Mouse (Mus musculus) MEL (cell line): ENCODE results near the gene Olfr1442. TPM values are rescaled to one million over a fixed set of nuclear protein-coding genes. Genes with fewer than 3 reads are reported as not detected.
"Not testable (repeated sequence)": the region's sequence is repeated elsewhere in the genome, so short reads cannot be mapped to it uniquely, and the experiment has no call there.

Source experiments
- DNase-seq: peaks from one replicate; pipeline ENCODE4 v3.0.0; 2011; ENCODE audit warnings: low read depth, low spot score
- H3K27ac ChIP-seq: 2 replicates; pipeline ENCODE4 v1.5.1; 2012; ENCODE audit warnings: low read depth, mild to moderate bottlenecking, control low read depth, low read length, moderate library complexity; ENCODE audit not compliant: control insufficient read depth
- H3K27me3 ChIP-seq, 2 experiments: fragments of 150-350 bp in 1 of 2; sonication (generic) in 1 of 2; 2 replicates each; pipeline ENCODE4 v1.6.1; 2012; ENCODE audit warnings: low read length in 2 of 2, mild to moderate bottlenecking in 2 of 2, improper control_type of control experiment in 1 of 2, moderate library complexity in 1 of 2; ENCODE audit not compliant: insufficient read depth in 2 of 2, control insufficient read depth in 1 of 2
- H3K36me3 ChIP-seq, 2 experiments: 2 replicates each; pipeline ENCODE4 v1.6.1; 2012 to 2014; ENCODE audit warnings: low read length in 2 of 2, improper control_type of control experiment in 1 of 2, inconsistent platforms in 1 of 2, mild to moderate bottlenecking in 1 of 2; ENCODE audit not compliant: insufficient read depth in 2 of 2, control insufficient read depth in 1 of 2
- H3K4me1 ChIP-seq, 2 experiments: fragments of 150-350 bp in 1 of 2; sonication (generic) in 1 of 2; 2 replicates each; pipeline ENCODE4 v1.6.1; 2012; ENCODE audit warnings: low read length in 2 of 2, improper control_type of control experiment in 1 of 2, mild to moderate bottlenecking in 1 of 2; ENCODE audit not compliant: insufficient read depth in 2 of 2, control insufficient read depth in 1 of 2
- H3K4me3 ChIP-seq, 2 experiments: fragments of 150-350 bp in 1 of 2; sonication (generic) in 1 of 2; 2 replicates each; pipeline ENCODE4 v1.5.1; 2012; ENCODE audit warnings: low read depth in 2 of 2, low read length in 2 of 2, mild to moderate bottlenecking in 2 of 2, moderate library complexity in 2 of 2, control low read depth in 1 of 2, improper control_type of control experiment in 1 of 2; ENCODE audit not compliant: control insufficient read depth in 1 of 2, insufficient read depth in 1 of 2
- H3K79me2 ChIP-seq: 2 replicates; pipeline ENCODE4 v1.6.1; 2012; ENCODE audit warnings: mild to moderate bottlenecking, low read length, moderate library complexity; ENCODE audit not compliant: control insufficient read depth, poor library complexity, insufficient read depth
- H3K9ac ChIP-seq: 2 replicates; pipeline ENCODE4 v1.6.1; 2012; ENCODE audit warnings: low read depth, mild to moderate bottlenecking, control low read depth, low read length, moderate library complexity; ENCODE audit not compliant: control insufficient read depth, poor library complexity, severe bottlenecking
- H3K9me3 ChIP-seq: fragments of 150-350 bp; sonication (generic); replicated peaks from 2 replicates; pipeline ENCODE4 v1.6.1; 2012; ENCODE audit warnings: mild to moderate bottlenecking, low read length, improper control_type of control experiment, moderate library complexity; ENCODE audit not compliant: insufficient read depth
- CHD2 ChIP-seq: IDR thresholded peaks from 2 replicates; pipeline ENCODE4 v1.6.1; 2011; ENCODE audit warnings: low read length, improper control_type of control experiment
- CTCF ChIP-seq, 3 experiments: IDR thresholded peaks in 2 of 3; conservative IDR thresholded peaks in 1 of 3; 2 replicates each; pipeline ENCODE4 v1.5.1; 2011 to 2012; ENCODE audit warnings: low read length in 3 of 3, low read depth in 2 of 3, mild to moderate bottlenecking in 2 of 3, improper control_type of control experiment in 1 of 3, inconsistent platforms in 1 of 3, mixed read lengths in 1 of 3, moderate library complexity in 1 of 3; ENCODE audit not compliant: control insufficient read depth in 1 of 3, insufficient read depth in 1 of 3, poor library complexity in 1 of 3, severe bottlenecking in 1 of 3
- ELF1 ChIP-seq: IDR thresholded peaks from 2 replicates; pipeline ENCODE4 v1.6.1; 2014; ENCODE audit warnings: low read depth, mild to moderate bottlenecking, inconsistent platforms, low read length, improper control_type of control experiment, moderate library complexity
- EP300 ChIP-seq, 2 experiments: IDR thresholded peaks; 2 replicates each; pipeline ENCODE4 v1.6.1; 2011; ENCODE audit warnings: improper control_type of control experiment in 2 of 2, low read length in 2 of 2, low read depth in 1 of 2, mild to moderate bottlenecking in 1 of 2
- ETS1 ChIP-seq: IDR thresholded peaks from 2 replicates; pipeline ENCODE4 v1.6.1; 2012; ENCODE audit warnings: low read depth, mild to moderate bottlenecking, inconsistent platforms, low read length, improper control_type of control experiment, moderate library complexity
- HCFC1 ChIP-seq: IDR thresholded peaks from 2 replicates; pipeline ENCODE4 v1.6.1; 2012; ENCODE audit warnings: low read depth, mild to moderate bottlenecking, inconsistent platforms, low read length, improper control_type of control experiment, moderate library complexity
- JUND ChIP-seq: IDR thresholded peaks from 2 replicates; pipeline ENCODE4 v1.6.1; 2011; ENCODE audit warnings: low read depth, mild to moderate bottlenecking, improper control_type of control experiment, low read length
- MAZ ChIP-seq: IDR thresholded peaks from 2 replicates; pipeline ENCODE4 v1.6.1; 2012; ENCODE audit warnings: low read depth, mild to moderate bottlenecking, inconsistent platforms, low read length, improper control_type of control experiment
- MEF2A ChIP-seq: IDR thresholded peaks from 2 replicates; pipeline ENCODE4 v1.6.1; 2014; ENCODE audit warnings: low read depth, mild to moderate bottlenecking, inconsistent platforms, low read length, improper control_type of control experiment; ENCODE audit not compliant: poor library complexity, insufficient replicate concordance, severe bottlenecking; ENCODE audit errors: extremely low read depth
- MYB ChIP-seq: IDR thresholded peaks from 2 replicates; pipeline ENCODE4 v1.6.1; 2011; ENCODE audit warnings: mild to moderate bottlenecking, low read depth, low read length, improper control_type of control experiment
- NELFE ChIP-seq: IDR thresholded peaks from 2 replicates; pipeline ENCODE4 v1.6.1; 2011; ENCODE audit warnings: low read depth, low read length, improper control_type of control experiment
- NRF1 ChIP-seq: IDR thresholded peaks from 2 replicates; pipeline ENCODE4 v1.6.1; 2014; ENCODE audit warnings: low read depth, mild to moderate bottlenecking, inconsistent platforms, low read length, improper control_type of control experiment, moderate library complexity; ENCODE audit not compliant: poor library complexity, insufficient read depth, severe bottlenecking
- POLR2A ChIP-seq, 2 experiments: IDR thresholded peaks; 2 replicates each; pipeline ENCODE4 v1.6.1; 2011 to 2012; ENCODE audit warnings: low read length in 2 of 2, mild to moderate bottlenecking in 2 of 2, control low read depth in 1 of 2, improper control_type of control experiment in 1 of 2, low read depth in 1 of 2, moderate library complexity in 1 of 2; ENCODE audit not compliant: control insufficient read depth in 1 of 2, insufficient read depth in 1 of 2, poor library complexity in 1 of 2
- POLR2AphosphoS2 ChIP-seq: IDR thresholded peaks from 2 replicates; pipeline ENCODE4 v1.6.1; 2011; ENCODE audit warnings: low read length, improper control_type of control experiment
- POLR2AphosphoS5 ChIP-seq: IDR thresholded peaks from 2 replicates; pipeline ENCODE4 v1.6.1; 2012; ENCODE audit warnings: low read depth, borderline replicate concordance, mild to moderate bottlenecking, inconsistent platforms, low read length, moderate library complexity, mixed read lengths
- RAD21 ChIP-seq: IDR thresholded peaks from 2 replicates; pipeline ENCODE4 v1.6.1; 2011; ENCODE audit warnings: mild to moderate bottlenecking, low read depth, low read length, improper control_type of control experiment
- SIN3A ChIP-seq: IDR thresholded peaks from 2 replicates; pipeline ENCODE4 v1.6.1; 2012; ENCODE audit warnings: low read length, improper control_type of control experiment, inconsistent platforms
- SMC3 ChIP-seq: IDR thresholded peaks from 2 replicates; pipeline ENCODE4 v1.6.1; 2011; ENCODE audit warnings: low read depth, low read length, improper control_type of control experiment
- TAL1 ChIP-seq: IDR thresholded peaks from 2 replicates; pipeline ENCODE4 v1.6.1; 2012; ENCODE audit warnings: mild to moderate bottlenecking, inconsistent platforms, low read length, moderate library complexity, mixed read lengths
- TBP ChIP-seq: IDR thresholded peaks from 2 replicates; pipeline ENCODE4 v1.8.0; 2011; ENCODE audit warnings: low read depth, low read length, improper control_type of control experiment
- UBTF ChIP-seq: IDR thresholded peaks from 2 replicates; pipeline ENCODE4 v1.6.1; 2012; ENCODE audit warnings: low read depth, mild to moderate bottlenecking, inconsistent platforms, low read length, improper control_type of control experiment, moderate library complexity, borderline replicate concordance; ENCODE audit not compliant: insufficient read depth
- USF1 ChIP-seq: IDR thresholded peaks from 2 replicates; pipeline ENCODE4 v1.6.1; 2014; ENCODE audit warnings: low read depth, mild to moderate bottlenecking, inconsistent platforms, low read length, improper control_type of control experiment, moderate library complexity
- USF2 ChIP-seq, 2 experiments: IDR thresholded peaks; 2 replicates each; pipeline ENCODE4 v1.6.1; 2011 to 2012; ENCODE audit warnings: improper control_type of control experiment in 2 of 2, low read length in 2 of 2, borderline replicate concordance in 1 of 2, inconsistent platforms in 1 of 2, low read depth in 1 of 2, mild to moderate bottlenecking in 1 of 2; ENCODE audit not compliant: insufficient read depth in 1 of 2
- ZC3H11A ChIP-seq: IDR thresholded peaks from 2 replicates; pipeline ENCODE4 v1.6.1; 2012; ENCODE audit warnings: low read depth, mild to moderate bottlenecking, inconsistent platforms, low read length, improper control_type of control experiment
- ZKSCAN1 ChIP-seq: IDR thresholded peaks from 2 replicates; pipeline ENCODE4 v1.6.1; 2012; ENCODE audit warnings: low read depth, mild to moderate bottlenecking, inconsistent platforms, low read length, improper control_type of control experiment, moderate library complexity
- ZMIZ1 ChIP-seq: IDR thresholded peaks from 2 replicates; pipeline ENCODE4 v1.6.1; 2012; ENCODE audit warnings: low read depth, mild to moderate bottlenecking, inconsistent platforms, low read length, improper control_type of control experiment, moderate library complexity
- polyA plus RNA-seq, 2 experiments: library from polyadenylated mRNA; stranded (reverse) in 1 of 2; unstranded in 1 of 2; fragments of >175 nt in 1 of 2; fragments of >200 nt in 1 of 2; gene quantifications; 2 replicates each; pipeline versions ENCODE4 v1.2.1 to v1.2.4; 2012; ENCODE audit warnings: low replicate concordance in 2 of 2, low read depth in 1 of 2; ENCODE audit not compliant: insufficient read length in 2 of 2, insufficient read depth in 1 of 2, missing spikeins in 1 of 2
- total RNA-seq: library from RNA; depleted of rRNA; stranded (reverse); fragments of 300-350 nt; gene quantifications from 2 replicates; pipeline ENCODE4 v1.2.3, GENCODE M21; 2012

The Olfr1442 gene
- total and polyA plus RNA-seq, 3 experiments, result not detected

- Histone ChIP-seq H3K4me1 (no peaks in the 10 kb centered on the region), H3K9ac (no peak overlapping the region), H3K4me3 (no peak overlapping the region), H3K36me3 (no peaks in the 10 kb centered on the region)
- DNase-seq, result no peak
- TF ChIP-seq UBTF (no peak), RAD21 (no peak), ZKSCAN1 (no peak), USF1 (no peak), EP300 (IDR thresholded peaks at IDR 0.05; ENCODE audit: low read depth in 1 of 2, low read length in 2 of 2) (no peak), POLR2AphosphoS2 (no peak), POLR2AphosphoS5 (no peak), MAZ (no peak), CHD2 (no peak), MEF2A (no peak), NRF1 (no peak), SMC3 (no peak), MYB (no peak), ELF1 (no peak), ZMIZ1 (no peak), TAL1 (no peak), TBP (no peak), HCFC1 (no peak), ETS1 (no peak), JUND (no peak)
- TF ChIP-seq, all 39 proteins: peak for 0
- Histone ChIP-seq H3K9me3 (no peaks in the 10 kb centered on the region), H3K27me3 (no peaks in the 10 kb centered on the region; a peak in 3 of 4 replicates), H3K27ac (no peak overlapping the region), H3K79me2 (no peaks in the 10 kb centered on the region)
Observed at GRCm38 (mm10) chr19:12719189-12719588, 49.0 kb downstream of the Olfr1442 start.

- H3K9me3 ChIP-seq, result no peaks in the 10 kb centered on the region
- no peak for DNase-seq
- H3K27me3 ChIP-seq, result no peaks in the 10 kb centered on the region; a peak in 2 of 4 replicates
- H3K36me3 ChIP-seq, result no peaks in the 10 kb centered on the region
- no peak overlapping the region for H3K4me3 ChIP-seq
- TF ChIP-seq NRF1 (no peak), SIN3A (no peak), NELFE (no peak), RAD21 (no peak), POLR2A (IDR thresholded peaks at IDR 0.05; ENCODE audit: control insufficient read depth in 1 of 2, insufficient read depth in 1 of 2, low read depth in 1 of 2, low read length in 2 of 2, poor library complexity in 1 of 2) (no peak), ZC3H11A (no peak), CTCF (IDR thresholded peaks at IDR 0.05 in 2 of 3, conservative IDR thresholded peaks at IDR 0.05 in 1 of 3; ENCODE audit: control insufficient read depth in 1 of 3, insufficient read depth in 1 of 3, low read depth in 2 of 3, low read length in 3 of 3, poor library complexity in 1 of 3, severe bottlenecking in 1 of 3) (no peak), USF2 (IDR thresholded peaks at IDR 0.05; ENCODE audit: borderline replicate concordance in 1 of 2, insufficient read depth in 1 of 2, low read depth in 1 of 2, low read length in 2 of 2) (no peak)
- H3K79me2 ChIP-seq, result no peaks in the 10 kb centered on the region
- no peaks in the 10 kb centered on the region for H3K4me1 ChIP-seq
- no peak overlapping the region for H3K27ac ChIP-seq
- no peak overlapping the region for H3K9ac ChIP-seq
Observed at GRCm38 (mm10) chr19:12720463-12720862, 50.2 kb downstream of the Olfr1442 start.

GRCm38 (mm10) chr19:12720919-12721318, 50.7 kb downstream of the Olfr1442 start:
- not testable (repeated sequence) for DNase-seq, H3K9me3 ChIP-seq, H3K27ac ChIP-seq

More at GRCm38 (mm10) chr19:12720919-12721318, 50.7 kb downstream of the Olfr1442 start:
- H3K79me2 ChIP-seq, H3K4me1 ChIP-seq, H3K27me3 ChIP-seq, H3K4me3 ChIP-seq, H3K9ac ChIP-seq, H3K36me3 ChIP-seq: not testable (repeated sequence)
